Mouse (Mus musculus): ENCODE measurements around the gene Rxrg. TPM values are rescaled to one million over a fixed set of nuclear protein-coding genes. Genes with fewer than 3 reads are reported as not detected.

The Rxrg gene
- polyA plus RNA-seq, 1 experiment from 2014 or later, result 10.9 TPM

- H3K4me3 ChIP-seq (ENCODE audit: low read depth, low read length), result no peak overlapping the region
- no peak overlapping the region for H3K4me2 ChIP-seq (ENCODE audit: low read length)
- no peaks in the 10 kb centered on the region for H3K9me3 ChIP-seq (replicated peaks; ENCODE audit: control insufficient read depth, low read length, poor library complexity, severe bottlenecking)
- no peak for ATAC-seq
- 56% methylated on average over 12 of the region's 12 CpGs for WGBS
- no peak overlapping the region for H3K9ac ChIP-seq (ENCODE audit: low read depth, low read length)
- H3K27ac ChIP-seq (ENCODE audit: low read length), result no peak overlapping the region
- no peaks in the 10 kb centered on the region; the same call in 1 of the 2 replicates for H3K27me3 ChIP-seq (ENCODE audit: control insufficient read depth, insufficient read depth, low read depth, low read length)
- no peaks in the 10 kb centered on the region for H3K4me1 ChIP-seq (ENCODE audit: control insufficient read depth, insufficient read depth, low read length)
- no peaks in the 10 kb centered on the region for H3K36me3 ChIP-seq (ENCODE audit: control insufficient read depth, insufficient read depth, low read length)
Observed at GRCm38 (mm10) chr1:167635702-167636101, 37.5 kb downstream of the Rxrg start.

DNA sequence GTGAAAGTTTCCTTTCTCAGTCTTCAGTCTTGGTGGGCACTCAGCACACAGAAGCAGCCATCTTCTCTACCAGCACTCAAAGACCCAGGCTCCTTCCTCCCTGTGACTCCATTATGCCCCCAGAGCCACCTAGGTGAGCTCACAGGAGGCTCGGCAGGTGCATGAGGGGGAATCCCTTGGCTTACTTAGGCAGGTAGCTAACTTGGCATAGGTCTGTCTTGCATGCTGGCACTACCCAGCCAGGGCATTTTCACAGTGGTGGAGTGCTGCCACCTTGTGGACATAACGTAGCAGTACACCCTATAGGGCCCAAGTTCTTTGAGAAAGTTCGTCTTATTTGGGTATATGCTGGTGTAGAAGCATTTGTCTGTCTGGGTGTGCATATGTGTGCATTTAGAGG is 38.8 kb downstream of the Rxrg start:
- H3K9me3 ChIP-seq (replicated peaks; ENCODE audit: control insufficient read depth, low read length, poor library complexity, severe bottlenecking), result no peaks in the 10 kb centered on the region
- ATAC-seq, result peak; percentile 73
- no peak overlapping the region for H3K4me2 ChIP-seq (ENCODE audit: low read length)
- no peak overlapping the region for H3K27ac ChIP-seq (ENCODE audit: low read length)
- H3K27me3 ChIP-seq (ENCODE audit: control insufficient read depth, insufficient read depth, low read depth, low read length), result no peaks in the 10 kb centered on the region; the same call in 1 of the 2 replicates
- WGBS, result 4% methylated on average over 3 of the region's 3 CpGs
- H3K4me3 ChIP-seq (ENCODE audit: low read depth, low read length), result no peak overlapping the region
- H3K4me1 ChIP-seq (ENCODE audit: control insufficient read depth, insufficient read depth, low read length), result no peaks in the 10 kb centered on the region
- H3K36me3 ChIP-seq (ENCODE audit: control insufficient read depth, insufficient read depth, low read length), result no peaks in the 10 kb centered on the region
- H3K9ac ChIP-seq (ENCODE audit: low read depth, low read length), result no peak overlapping the region

DNA sequence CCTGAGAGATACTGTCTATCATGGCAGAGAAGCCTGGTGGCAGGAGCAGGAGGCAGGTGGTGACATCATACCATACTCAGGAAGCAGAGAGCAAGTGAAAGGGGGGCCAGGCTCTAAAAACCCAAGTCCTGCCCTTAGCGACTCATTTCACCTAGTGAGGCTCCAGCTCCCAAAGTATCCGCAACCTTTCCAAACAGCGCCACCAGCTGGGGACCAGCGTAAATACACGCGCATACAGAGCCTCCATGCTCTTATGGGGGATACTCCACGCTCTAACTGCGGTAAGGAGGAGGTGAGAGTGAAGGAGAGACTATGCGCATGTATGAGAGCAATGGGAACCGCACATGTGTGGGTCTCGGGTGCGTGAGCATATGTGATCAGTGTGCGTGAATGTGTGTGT is 39.9 kb downstream of the Rxrg start:
- no peak for ATAC-seq
- WGBS, result 30% methylated on average over 13 of the region's 13 CpGs
- H3K4me1 ChIP-seq (ENCODE audit: control insufficient read depth, insufficient read depth, low read length), result no peaks in the 10 kb centered on the region
- no peaks in the 10 kb centered on the region for H3K9me3 ChIP-seq (replicated peaks; ENCODE audit: control insufficient read depth, low read length, poor library complexity, severe bottlenecking)
- H3K36me3 ChIP-seq (ENCODE audit: control insufficient read depth, insufficient read depth, low read length), result no peaks in the 10 kb centered on the region
- no peak overlapping the region for H3K27ac ChIP-seq (ENCODE audit: low read length)
- H3K27me3 ChIP-seq (ENCODE audit: control insufficient read depth, insufficient read depth, low read depth, low read length), result no peaks in the 10 kb centered on the region; the same call in 1 of the 2 replicates
- no peak overlapping the region for H3K4me3 ChIP-seq (ENCODE audit: low read depth, low read length)
- no peak overlapping the region for H3K4me2 ChIP-seq (ENCODE audit: low read length)
- no peak overlapping the region for H3K9ac ChIP-seq (ENCODE audit: low read depth, low read length)

- Histone ChIP-seq H3K9ac (ENCODE audit: low read depth, low read length) (no peak overlapping the region), H3K4me1 (ENCODE audit: control insufficient read depth, insufficient read depth, low read length) (no peaks in the 10 kb centered on the region), H3K27ac (ENCODE audit: low read length) (no peak overlapping the region), H3K36me3 (ENCODE audit: control insufficient read depth, insufficient read depth, low read length) (no peaks in the 10 kb centered on the region), H3K27me3 (ENCODE audit: control insufficient read depth, insufficient read depth, low read depth, low read length) (no peaks in the 10 kb centered on the region; the same call in 1 of the 2 replicates), H3K9me3 (replicated peaks; ENCODE audit: control insufficient read depth, low read length, poor library complexity, severe bottlenecking) (no peaks in the 10 kb centered on the region), H3K4me3 (ENCODE audit: low read depth, low read length) (no peak overlapping the region), H3K4me2 (ENCODE audit: low read length) (no peak overlapping the region)
- no peak for ATAC-seq
- WGBS, result 79% methylated on average over 9 of the region's 9 CpGs
Observed at GRCm38 (mm10) chr1:167638901-167639300, 40.7 kb downstream of the Rxrg start.

- H3K4me2 ChIP-seq (ENCODE audit: low read length), result peak overlapping the region; percentile 37; the same call in 1 of the 2 replicates
- 18% methylated on average over 16 of the region's 16 CpGs for WGBS
- no peaks in the 10 kb centered on the region for H3K4me1 ChIP-seq (ENCODE audit: control insufficient read depth, insufficient read depth, low read length)
- no peak overlapping the region for H3K4me3 ChIP-seq (ENCODE audit: low read depth, low read length)
- H3K36me3 ChIP-seq (ENCODE audit: control insufficient read depth, insufficient read depth, low read length), result no peaks in the 10 kb centered on the region
- no peaks in the 10 kb centered on the region for H3K9me3 ChIP-seq (replicated peaks; ENCODE audit: control insufficient read depth, low read length, poor library complexity, severe bottlenecking)
- no peak overlapping the region for H3K9ac ChIP-seq (ENCODE audit: low read depth, low read length)
- H3K27me3 ChIP-seq (ENCODE audit: control insufficient read depth, insufficient read depth, low read depth, low read length), result peaks cover 5% of the 10 kb centered on the region; the same call in 1 of the 2 replicates
- peak; percentile 72 for ATAC-seq
- H3K27ac ChIP-seq (ENCODE audit: low read length), result no peak overlapping the region
Observed at GRCm38 (mm10) chr1:167644866-167645537, 46.8 kb downstream of the Rxrg start.

- no peak overlapping the region for H3K27ac ChIP-seq (ENCODE audit: low read length)
- H3K4me1 ChIP-seq (ENCODE audit: control insufficient read depth, insufficient read depth, low read length), result no peaks in the 10 kb centered on the region
- WGBS, result 91% methylated on average over 3 of the region's 3 CpGs
- H3K36me3 ChIP-seq (ENCODE audit: control insufficient read depth, insufficient read depth, low read length), result no peaks in the 10 kb centered on the region
- no peak overlapping the region for H3K9ac ChIP-seq (ENCODE audit: low read depth, low read length)
- ATAC-seq, result no peak
- H3K4me3 ChIP-seq (ENCODE audit: low read depth, low read length), result no peak overlapping the region
- no peak overlapping the region for H3K4me2 ChIP-seq (ENCODE audit: low read length)
- no peaks in the 10 kb centered on the region for H3K9me3 ChIP-seq (replicated peaks; ENCODE audit: control insufficient read depth, low read length, poor library complexity, severe bottlenecking)
- peaks cover 5% of the 10 kb centered on the region; the same call in 1 of the 2 replicates for H3K27me3 ChIP-seq (ENCODE audit: control insufficient read depth, insufficient read depth, low read depth, low read length)
Observed at GRCm38 (mm10) chr1:167648670-167649069, 50.5 kb downstream of the Rxrg start.

GRCm38 (mm10) chr1:167649122-167649633 is 51.0 kb downstream of the Rxrg start:
- no peak overlapping the region for H3K4me3 ChIP-seq (ENCODE audit: low read depth, low read length)
- H3K9me3 ChIP-seq (replicated peaks; ENCODE audit: control insufficient read depth, low read length, poor library complexity, severe bottlenecking), result no peaks in the 10 kb centered on the region
- no peak overlapping the region for H3K9ac ChIP-seq (ENCODE audit: low read depth, low read length)
- H3K27me3 ChIP-seq (ENCODE audit: control insufficient read depth, insufficient read depth, low read depth, low read length), result peaks cover 5% of the 10 kb centered on the region; the same call in 1 of the 2 replicates
- no peak overlapping the region for H3K4me2 ChIP-seq (ENCODE audit: low read length)
- H3K36me3 ChIP-seq (ENCODE audit: control insufficient read depth, insufficient read depth, low read length), result no peaks in the 10 kb centered on the region
- no peak for ATAC-seq
- H3K27ac ChIP-seq (ENCODE audit: low read length), result no peak overlapping the region
- no peaks in the 10 kb centered on the region for H3K4me1 ChIP-seq (ENCODE audit: control insufficient read depth, insufficient read depth, low read length)
- WGBS, result 78% methylated on average over 11 of the region's 11 CpGs

- H3K9me3 ChIP-seq (replicated peaks; ENCODE audit: control insufficient read depth, low read length, poor library complexity, severe bottlenecking), result no peaks in the 10 kb centered on the region
- WGBS, result 74% methylated on average over 2 of the region's 2 CpGs
- no peak for ATAC-seq
- no peak overlapping the region for H3K27ac ChIP-seq (ENCODE audit: low read length)
- H3K4me3 ChIP-seq (ENCODE audit: low read depth, low read length), result no peak overlapping the region
- no peaks in the 10 kb centered on the region for H3K36me3 ChIP-seq (ENCODE audit: control insufficient read depth, insufficient read depth, low read length)
- H3K9ac ChIP-seq (ENCODE audit: low read depth, low read length), result no peak overlapping the region
- no peak overlapping the region for H3K4me2 ChIP-seq (ENCODE audit: low read length)
- H3K4me1 ChIP-seq (ENCODE audit: control insufficient read depth, insufficient read depth, low read length), result no peaks in the 10 kb centered on the region
- H3K27me3 ChIP-seq (ENCODE audit: control insufficient read depth, insufficient read depth, low read depth, low read length), result no peaks in the 10 kb centered on the region
Observed at GRCm38 (mm10) chr1:167652336-167652735, 54.2 kb downstream of the Rxrg start.

DNA sequence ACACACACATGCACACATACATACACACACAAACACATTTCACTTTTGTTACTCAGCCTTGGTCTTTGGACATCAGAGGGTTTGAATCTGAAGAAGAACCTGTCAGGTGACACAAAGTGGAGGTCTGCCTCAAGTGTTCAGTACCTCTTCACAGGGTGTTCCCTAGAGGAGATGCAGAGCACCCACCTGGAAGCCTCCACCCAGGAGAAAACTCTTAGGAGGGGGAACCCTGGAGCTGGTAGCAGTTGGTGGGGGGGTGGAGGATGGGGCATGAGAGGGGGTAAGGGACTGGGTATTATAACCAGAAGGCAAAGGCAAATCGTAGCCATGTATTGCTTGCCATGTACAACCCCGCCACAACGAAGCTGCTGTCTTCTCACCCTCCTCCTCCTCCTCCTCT is 60.9 kb downstream of the Rxrg start:
- H3K4me2 ChIP-seq (ENCODE audit: low read length), result no peak overlapping the region
- H3K9ac ChIP-seq (ENCODE audit: low read depth, low read length), result no peak overlapping the region
- no peaks in the 10 kb centered on the region for H3K36me3 ChIP-seq (ENCODE audit: control insufficient read depth, insufficient read depth, low read length)
- no peaks in the 10 kb centered on the region for H3K9me3 ChIP-seq (replicated peaks; ENCODE audit: control insufficient read depth, low read length, poor library complexity, severe bottlenecking)
- ATAC-seq, result no peak
- H3K4me3 ChIP-seq (ENCODE audit: low read depth, low read length), result no peak overlapping the region
- peaks cover 13% of the 10 kb centered on the region for H3K27me3 ChIP-seq (ENCODE audit: control insufficient read depth, insufficient read depth, low read depth, low read length)
- H3K27ac ChIP-seq (ENCODE audit: low read length), result no peak overlapping the region
- 93% methylated on average over 3 of the region's 3 CpGs for WGBS
- H3K4me1 ChIP-seq (ENCODE audit: control insufficient read depth, insufficient read depth, low read length), result peaks cover 4% of the 10 kb centered on the region

Measured in midbrain, embryonic 16.5 days (tissue).